Mouse (Mus musculus) CH12.LX (cell line): ENCODE data around the gene Cyp1a1.

Experiments
- ETS1 ChIP-seq: conservative IDR thresholded peaks from 2 replicates; pipeline ENCODE4 v1.6.1; 2012; ENCODE audit warnings: low read depth, mild to moderate bottlenecking, inconsistent platforms, low read length, improper control_type of control experiment, moderate library complexity
- USF1 ChIP-seq: IDR thresholded peaks from 2 replicates; pipeline ENCODE4 v1.6.1; 2014; ENCODE audit warnings: low read depth, mild to moderate bottlenecking, inconsistent platforms, low read length, improper control_type of control experiment

DNA sequence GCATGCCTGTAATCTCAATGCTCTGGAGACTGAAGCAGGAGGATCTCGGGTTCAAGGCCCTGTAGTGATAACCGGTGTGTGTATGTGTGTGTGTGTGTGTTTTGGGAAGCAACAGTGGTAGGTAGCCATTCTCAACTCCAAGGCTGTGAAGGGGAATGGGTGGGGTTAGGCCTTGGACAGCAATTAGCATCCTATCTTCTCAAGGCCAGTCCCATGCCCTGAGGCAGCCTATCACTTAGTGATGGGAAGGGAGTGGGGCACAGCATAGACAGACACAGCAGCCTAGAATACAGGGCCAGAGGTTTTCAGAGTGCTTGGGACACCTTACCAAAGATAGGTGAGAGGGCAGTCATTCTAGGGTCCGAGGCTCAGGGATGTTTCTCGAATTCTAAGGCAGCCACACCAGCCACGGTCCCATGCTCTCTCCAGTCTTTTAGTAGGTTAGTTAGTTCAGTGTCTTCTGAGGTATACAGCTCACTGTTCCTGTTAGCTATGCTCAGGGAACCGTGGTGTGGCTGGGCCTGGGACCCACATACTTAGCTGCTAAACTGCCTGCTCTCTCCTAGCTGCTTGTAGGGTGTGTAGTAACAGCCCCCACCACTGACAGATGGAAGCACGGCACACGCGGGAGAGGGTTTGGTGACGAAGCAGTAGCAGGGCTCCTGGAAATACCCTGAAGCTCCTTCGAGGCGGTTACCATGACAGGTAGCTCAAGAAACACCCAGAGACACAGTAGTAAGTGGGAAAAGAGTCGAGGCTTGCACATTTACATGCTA lies 45.8 kb upstream of the Cyp1a1 start:
- TF ChIP-seq ETS1 (peak; percentile 40; the same call in 1 of the 2 replicates), USF1 (no peak)
